Mouse (Mus musculus) macrophage (primary cell): ENCODE measurements around the gene Klhl12. TPM values are rescaled to one million over a fixed set of nuclear protein-coding genes. Genes with fewer than 3 reads are reported as not detected.
"Not testable (repeated sequence)": the region's sequence is repeated elsewhere in the genome, so short reads cannot be mapped to it uniquely, and the experiment has no call there.

Source experiments
- H3K27ac ChIP-seq: fragments of 350-480 bp; formaldehyde crosslinking; 2 replicates; pipeline ENCODE4 v1.9.0; 2021
- H3K36me3 ChIP-seq: fragments of 350-480 bp; formaldehyde crosslinking; 2 replicates; pipeline ENCODE4 v1.9.0; 2021; ENCODE audit errors: inconsistent target
- H3K4me3 ChIP-seq: fragments of 350-480 bp; formaldehyde crosslinking; 2 replicates; pipeline ENCODE4 v1.9.0; 2021; ENCODE audit errors: inconsistent target
- H3K79me2 ChIP-seq: fragments of 350-480 bp; formaldehyde crosslinking; 2 replicates; pipeline ENCODE4 v1.9.0; 2021; ENCODE audit errors: inconsistent target
- WGBS: methylation state at CpG from one replicate; pipeline ENCODE4 v1.1.7; 2026; ENCODE audit warnings: inconsistent platforms; ENCODE audit not compliant: missing documents; 5-methylcytosine and 5-hydroxymethylcytosine counted together
- polyA plus RNA-seq: library from polyadenylated mRNA; stranded (reverse); fragments of 250-400 nt; gene quantifications from 3 replicates; pipeline ENCODE4 v1.2.4, GENCODE M21; 2018; ENCODE audit warnings: inconsistent platforms

Gene Klhl12
- polyA plus RNA-seq, 1 experiment from 2014 or later: 2.9 TPM

DNA sequence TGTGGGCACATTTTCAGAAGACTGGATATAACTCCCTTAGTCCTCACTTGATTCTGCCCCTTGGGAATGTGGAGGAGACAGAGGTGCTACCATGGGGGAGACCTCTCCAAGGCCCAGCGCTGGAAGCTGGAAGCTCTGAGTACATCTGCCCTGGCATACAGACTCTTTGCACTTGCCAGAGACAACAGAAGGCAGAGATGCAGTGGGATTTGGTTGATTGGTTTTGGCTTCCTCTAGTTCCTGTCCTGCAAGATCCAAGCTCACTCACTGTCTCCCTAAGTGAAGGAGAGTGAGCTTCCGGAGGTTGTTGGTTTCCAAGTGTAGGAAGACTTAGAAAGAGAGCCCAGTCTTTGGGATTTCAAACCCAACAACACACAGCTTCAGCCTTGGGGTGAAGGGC lies 60.6 kb downstream of the Klhl12 start:
- WGBS: 92% methylated on average over 2 of the region's 2 CpGs
- Histone ChIP-seq H3K36me3 (no peaks in the 10 kb centered on the region), H3K27ac (no peak overlapping the region), H3K79me2 (no peaks in the 10 kb centered on the region), H3K4me3 (no peak overlapping the region)

DNA sequence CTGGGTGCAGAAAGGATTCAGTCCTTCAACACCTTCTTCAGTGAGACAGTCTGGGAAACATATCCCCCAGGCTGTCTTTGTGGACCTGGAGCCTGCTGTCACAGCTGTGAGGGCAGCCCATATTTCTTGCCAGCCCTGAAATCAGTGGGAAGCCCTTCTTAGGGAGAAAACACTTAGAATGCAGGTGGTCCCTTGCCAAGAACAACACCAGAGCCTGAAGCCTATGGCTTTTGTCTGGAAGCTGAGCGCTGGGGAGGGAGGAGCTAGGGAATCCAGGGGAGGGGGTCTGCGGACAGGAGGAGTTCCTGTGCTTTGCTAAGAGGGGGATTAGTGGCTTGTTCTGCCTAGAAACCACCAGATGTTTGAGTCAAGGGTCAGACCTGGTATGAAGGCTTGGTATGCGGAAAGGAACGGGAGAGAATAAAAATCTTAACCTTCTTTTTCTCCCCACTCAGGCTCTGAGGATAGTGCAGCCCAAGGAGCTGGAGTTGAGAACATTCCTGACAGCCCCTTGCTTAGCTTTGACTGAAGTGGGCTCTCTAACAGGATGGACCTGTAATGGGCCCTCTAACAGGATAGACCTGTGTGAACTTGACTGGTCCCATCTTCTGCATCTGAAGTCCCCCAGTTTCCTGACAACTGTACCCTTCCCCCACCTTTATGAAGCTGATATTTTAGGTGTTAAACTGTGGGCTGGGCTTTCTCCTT lies 61.3 kb downstream of the Klhl12 start:
- Histone ChIP-seq H3K27ac (no peak overlapping the region), H3K4me3 (no peak overlapping the region), H3K79me2 (no peaks in the 10 kb centered on the region), H3K36me3 (no peaks in the 10 kb centered on the region)
- WGBS: 83% methylated on average over 4 of the region's 4 CpGs

DNA sequence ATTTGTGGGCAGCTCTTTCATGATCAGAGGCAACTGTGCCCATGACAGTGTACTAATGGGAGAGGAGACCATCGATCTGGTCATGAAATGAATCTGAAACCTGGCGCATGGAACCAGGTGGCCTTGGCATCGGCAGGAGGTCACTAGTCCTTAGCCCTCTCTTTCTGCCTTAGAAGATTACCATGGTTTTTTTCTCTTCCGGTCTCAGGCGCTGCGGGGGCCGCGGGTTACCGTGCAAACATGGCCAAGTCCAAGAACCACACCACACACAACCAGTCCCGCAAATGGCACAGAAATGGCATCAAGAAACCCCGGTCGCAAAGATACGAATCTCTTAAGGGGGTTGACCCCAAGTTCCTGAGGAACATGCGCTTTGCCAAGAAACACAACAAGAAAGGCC lies 62.5 kb downstream of the Klhl12 start:
- H3K4me3 ChIP-seq: not testable (repeated sequence)
- WGBS: 90% methylated on average over 3 of the region's 14 CpGs

DNA sequence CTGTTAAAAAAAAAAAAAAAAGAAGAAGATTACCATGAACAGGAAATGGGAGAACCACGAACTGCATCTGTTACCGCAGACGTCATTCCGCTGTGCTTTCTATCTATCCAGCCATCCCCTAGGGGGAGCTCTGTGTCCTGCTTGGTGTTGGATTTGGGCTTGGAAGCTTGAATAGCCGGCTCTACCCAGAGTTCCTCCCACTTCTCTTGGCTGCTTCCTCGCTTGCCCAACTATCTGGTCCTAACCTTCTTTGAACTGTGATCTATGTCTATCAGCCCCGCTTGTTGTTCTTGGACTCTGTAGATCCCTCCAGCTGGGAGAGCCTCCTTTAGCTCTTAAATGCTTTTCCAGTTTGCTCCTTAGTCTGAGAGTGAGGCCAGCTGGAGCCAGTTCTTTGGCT lies 63.3 kb downstream of the Klhl12 start:
- H3K27ac ChIP-seq: no peak overlapping the region
- no peaks in the 10 kb centered on the region for H3K36me3 ChIP-seq
- no peak overlapping the region for H3K4me3 ChIP-seq
- 7% methylated on average over 7 of the region's 7 CpGs for WGBS
- H3K79me2 ChIP-seq: no peaks in the 10 kb centered on the region

More for the DNA sequence above, 62.5 kb downstream of the Klhl12 start:
- H3K27ac ChIP-seq, H3K79me2 ChIP-seq, H3K36me3 ChIP-seq: not testable (repeated sequence)

DNA sequence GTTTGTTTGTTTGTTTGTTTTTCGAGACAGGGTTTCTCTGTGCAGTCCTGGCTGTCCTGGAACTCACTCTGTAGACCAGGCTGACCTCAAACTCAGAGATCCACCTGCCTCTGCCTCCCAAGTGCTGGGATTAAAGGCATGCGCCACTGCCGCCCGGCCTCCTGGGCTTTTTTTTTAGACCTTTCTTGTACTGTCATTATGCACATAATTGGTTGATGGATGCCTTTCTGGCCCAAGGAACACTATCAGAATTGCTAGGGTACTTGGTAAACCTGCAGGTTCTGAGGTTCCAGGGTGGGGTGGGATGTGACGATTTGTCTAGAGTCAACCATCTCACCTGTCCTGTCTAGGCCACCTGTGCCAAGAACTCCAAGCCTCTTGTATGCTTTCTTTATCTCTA lies 63.9 kb downstream of the Klhl12 start:
- 98% methylated on average over 5 of the region's 5 CpGs for WGBS
- H3K27ac ChIP-seq, H3K4me3 ChIP-seq, H3K36me3 ChIP-seq, H3K79me2 ChIP-seq: not testable (repeated sequence)

DNA sequence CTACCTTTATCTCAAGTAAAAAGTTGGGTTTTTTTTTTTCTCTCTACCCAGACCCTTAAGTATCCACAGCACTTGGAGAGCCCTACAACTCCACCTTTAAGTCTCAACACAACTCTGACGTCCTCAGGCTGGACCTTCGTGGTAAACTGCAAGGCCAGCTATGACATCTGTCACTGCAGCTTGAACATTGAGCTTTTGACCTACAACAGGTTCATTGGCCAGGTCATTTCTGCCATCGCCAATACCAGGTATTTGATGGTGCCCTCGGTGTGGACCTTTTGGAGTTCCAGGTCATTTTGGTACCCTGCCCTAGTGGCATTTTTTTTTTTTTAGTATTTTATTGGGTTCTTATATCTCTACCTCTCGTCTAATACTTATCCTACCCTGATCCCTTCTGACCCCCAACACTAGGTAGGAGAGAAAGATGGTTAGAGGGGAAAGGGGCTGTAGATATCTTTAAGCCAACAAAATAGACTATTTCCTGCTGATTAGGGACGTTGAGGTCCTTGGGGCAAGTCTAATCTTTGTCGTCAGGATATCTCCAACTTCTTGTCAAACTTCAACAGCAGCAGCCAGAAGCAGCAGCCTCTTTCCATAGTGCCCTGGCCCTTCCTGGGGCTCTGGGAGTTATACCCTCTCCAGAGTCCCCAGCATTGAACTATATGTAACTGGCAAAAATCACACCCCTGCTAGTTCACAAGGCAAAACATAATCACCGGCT lies 64.8 kb downstream of the Klhl12 start:
- 86% methylated on average over 8 of the region's 8 CpGs for WGBS
- Histone ChIP-seq H3K79me2 (no peaks in the 10 kb centered on the region), H3K4me3 (no peak overlapping the region), H3K27ac (no peak overlapping the region), H3K36me3 (no peaks in the 10 kb centered on the region)

DNA sequence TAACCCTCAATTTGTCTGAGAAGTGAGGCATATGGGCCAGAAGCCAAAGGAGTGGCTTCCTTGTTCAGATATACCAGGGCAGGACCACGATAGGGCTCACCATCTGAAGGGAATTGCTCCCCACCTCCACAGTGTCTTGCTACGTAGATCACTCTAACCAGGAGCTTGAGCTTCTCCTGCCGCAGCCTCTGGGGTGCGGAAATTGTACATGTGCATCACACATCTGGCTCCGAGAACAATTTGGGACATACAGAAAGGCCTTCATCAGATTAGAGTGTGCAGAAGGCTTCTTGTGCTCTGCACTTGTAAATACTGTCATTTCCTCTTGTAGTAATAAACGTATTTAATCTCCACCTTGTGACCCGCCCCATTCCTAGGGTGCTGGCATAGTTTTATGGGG lies 65.8 kb downstream of the Klhl12 start:
- Histone ChIP-seq H3K4me3 (no peak overlapping the region), H3K27ac (no peak overlapping the region), H3K79me2 (no peaks in the 10 kb centered on the region), H3K36me3 (no peaks in the 10 kb centered on the region)
- WGBS: 92% methylated on average over 7 of the region's 7 CpGs

DNA sequence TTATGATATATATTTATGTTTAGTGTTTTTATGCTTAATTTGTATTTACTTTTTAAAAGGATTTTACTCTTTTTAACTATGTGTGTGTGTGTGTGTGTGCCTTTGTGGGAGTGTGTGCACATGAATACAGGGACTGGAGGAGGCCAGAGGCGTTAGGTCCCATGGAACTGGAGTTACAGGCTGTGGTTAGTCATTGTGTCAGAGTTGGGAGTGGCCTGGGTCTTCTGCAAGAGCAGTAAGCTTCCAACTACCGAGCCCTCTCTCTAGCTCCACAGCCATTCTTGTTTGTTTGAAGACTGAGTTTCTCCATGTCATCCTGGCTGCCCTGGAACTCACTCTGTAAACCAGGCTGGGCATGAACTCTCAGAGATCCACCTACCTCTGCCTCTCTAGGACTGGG lies 67.0 kb downstream of the Klhl12 start:
- no peaks in the 10 kb centered on the region for H3K79me2 ChIP-seq
- H3K36me3 ChIP-seq: no peaks in the 10 kb centered on the region
- WGBS: 41% methylated on average over 2 of the region's 2 CpGs
- H3K4me3 ChIP-seq: no peak overlapping the region
- H3K27ac ChIP-seq: no peak overlapping the region

DNA sequence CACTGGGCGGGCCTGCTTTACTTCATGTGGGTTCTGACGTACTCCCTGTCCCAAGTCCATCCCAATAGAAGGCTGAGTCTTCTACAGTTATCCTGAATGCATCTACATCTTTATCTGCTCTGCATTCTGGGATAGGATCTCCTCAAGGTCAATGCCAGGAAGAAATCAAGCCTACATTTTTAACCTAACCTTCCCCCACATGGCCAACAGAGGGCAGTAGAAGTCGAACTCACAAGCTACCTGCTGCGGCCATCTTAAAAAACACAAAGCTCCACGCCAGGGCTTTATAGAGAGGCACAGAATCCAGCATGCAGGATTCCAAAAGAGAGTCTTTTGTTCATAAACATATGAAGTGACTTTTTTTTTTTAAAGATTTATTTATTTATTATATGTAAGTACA lies 69.1 kb downstream of the Klhl12 start:
- WGBS: 58% methylated on average over 5 of the region's 5 CpGs
- Histone ChIP-seq H3K4me3 (no peak overlapping the region), H3K36me3 (no peaks in the 10 kb centered on the region), H3K79me2 (no peaks in the 10 kb centered on the region), H3K27ac (no peak overlapping the region)

DNA sequence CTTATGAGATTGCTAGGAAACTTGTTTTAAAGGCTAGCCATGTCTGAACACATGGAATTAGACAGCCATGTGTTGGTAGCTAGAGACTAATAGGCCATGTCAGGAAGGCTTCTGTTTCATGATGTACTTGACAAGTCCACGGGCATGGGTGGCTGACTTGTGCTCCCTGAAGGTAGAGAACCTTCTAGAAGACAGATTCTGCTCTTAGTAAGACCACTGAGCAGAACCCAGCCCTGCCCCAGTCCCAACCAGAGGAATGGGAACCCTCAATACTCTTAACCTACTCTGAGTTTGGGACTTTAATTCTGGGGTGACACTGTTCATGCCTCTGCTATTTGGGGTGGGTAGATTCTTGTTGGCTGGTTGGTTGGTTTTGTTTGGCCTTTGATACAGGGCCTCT lies 69.7 kb downstream of the Klhl12 start:
- H3K36me3 ChIP-seq: no peaks in the 10 kb centered on the region
- no peak overlapping the region for H3K4me3 ChIP-seq
- WGBS: 100% methylated on average over 1 of the region's 1 CpGs
- H3K79me2 ChIP-seq: no peaks in the 10 kb centered on the region
- no peak overlapping the region for H3K27ac ChIP-seq

DNA sequence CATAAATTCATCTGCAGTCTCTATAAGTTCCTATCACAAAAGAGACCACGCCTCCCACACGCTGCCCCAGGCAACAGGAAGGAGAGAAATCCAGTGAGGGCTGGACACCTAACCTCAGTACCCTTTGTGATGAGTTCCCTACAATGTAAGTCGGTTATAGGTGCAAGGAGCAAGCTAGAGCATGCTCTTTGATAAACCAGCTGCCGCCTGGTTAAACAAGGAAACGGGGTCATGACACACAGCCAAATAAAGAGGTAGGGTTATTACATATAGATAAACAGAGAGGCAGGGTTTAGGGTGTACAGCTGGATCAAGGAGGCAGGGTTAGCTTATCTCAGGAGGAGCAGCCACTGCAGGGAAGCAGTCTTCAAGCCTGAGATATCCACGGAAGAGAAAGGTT lies 71.4 kb downstream of the Klhl12 start:
- Histone ChIP-seq H3K79me2 (no peaks in the 10 kb centered on the region), H3K27ac (no peak overlapping the region), H3K4me3 (no peak overlapping the region), H3K36me3 (no peaks in the 10 kb centered on the region)
- 89% methylated on average over 6 of the region's 6 CpGs for WGBS

DNA sequence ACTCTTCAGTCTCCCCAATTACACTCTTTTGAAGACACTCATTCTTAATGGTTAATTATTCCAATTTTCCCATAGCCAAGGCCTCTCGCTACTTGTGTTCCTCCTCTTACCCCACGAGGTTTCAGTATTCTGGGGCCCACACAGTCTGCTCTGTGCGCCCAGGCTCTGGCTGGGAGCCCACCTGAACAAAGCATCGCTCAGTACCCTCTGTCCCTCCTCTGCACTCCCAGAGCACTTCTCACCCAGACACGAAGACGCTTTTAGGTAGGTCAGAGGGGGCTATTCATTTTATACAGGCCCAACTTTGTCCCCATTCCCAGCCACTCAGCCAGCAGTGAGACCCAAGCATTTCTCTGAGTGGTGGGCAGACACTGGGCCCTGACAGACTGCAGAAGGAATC lies 75.3 kb downstream of the Klhl12 start:
- WGBS: 92% methylated on average over 6 of the region's 6 CpGs
- H3K27ac ChIP-seq: no peak overlapping the region
- no peak overlapping the region for H3K4me3 ChIP-seq
- H3K36me3 ChIP-seq: no peaks in the 10 kb centered on the region
- no peaks in the 10 kb centered on the region for H3K79me2 ChIP-seq

DNA sequence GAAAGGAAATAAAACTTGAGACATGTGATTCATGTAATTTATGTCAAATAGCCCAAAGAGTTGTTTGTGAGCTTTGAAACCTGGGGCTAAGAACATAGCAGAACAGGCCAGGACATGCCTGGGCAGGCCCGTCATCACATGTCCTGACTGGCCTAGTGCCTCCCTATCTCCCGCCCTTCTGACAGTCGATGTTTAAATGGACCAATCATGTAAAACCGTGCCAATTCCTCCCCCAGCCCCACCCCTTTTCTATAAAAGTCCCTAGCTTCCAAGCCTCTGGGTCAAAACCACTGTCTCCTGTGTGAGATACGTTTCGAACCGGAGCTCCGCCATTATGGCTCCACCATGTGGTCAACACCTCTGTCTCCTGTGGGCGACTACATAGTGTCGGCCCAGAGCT lies 78.4 kb downstream of the Klhl12 start:
- not testable (repeated sequence) for H3K27ac ChIP-seq, H3K79me2 ChIP-seq, H3K36me3 ChIP-seq, H3K4me3 ChIP-seq
- 100% methylated on average over 7 of the region's 10 CpGs for WGBS

DNA sequence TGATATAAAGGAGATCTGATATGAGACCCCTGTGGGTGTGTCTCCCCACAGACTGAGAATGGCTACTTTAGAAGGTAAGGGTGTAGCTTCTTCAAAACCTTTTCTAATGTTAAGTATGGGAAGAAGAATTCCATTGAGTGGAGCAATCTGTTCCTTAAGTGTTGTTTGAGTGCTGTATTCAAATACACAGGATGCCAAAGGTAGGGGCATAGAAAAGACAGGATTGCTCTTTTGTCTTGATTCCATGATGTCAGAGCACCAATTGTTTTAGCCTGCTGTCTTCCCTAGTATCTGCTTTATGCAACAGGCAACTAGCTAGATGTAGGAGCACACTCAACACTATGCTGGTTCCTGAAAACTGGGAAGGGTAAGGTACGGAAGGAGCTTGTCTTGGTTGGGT lies 79.7 kb downstream of the Klhl12 start:
- Histone ChIP-seq H3K4me3 (no peak overlapping the region), H3K27ac (no peak overlapping the region), H3K79me2 (no peaks in the 10 kb centered on the region), H3K36me3 (no peaks in the 10 kb centered on the region)
- 100% methylated on average over 1 of the region's 1 CpGs for WGBS

DNA sequence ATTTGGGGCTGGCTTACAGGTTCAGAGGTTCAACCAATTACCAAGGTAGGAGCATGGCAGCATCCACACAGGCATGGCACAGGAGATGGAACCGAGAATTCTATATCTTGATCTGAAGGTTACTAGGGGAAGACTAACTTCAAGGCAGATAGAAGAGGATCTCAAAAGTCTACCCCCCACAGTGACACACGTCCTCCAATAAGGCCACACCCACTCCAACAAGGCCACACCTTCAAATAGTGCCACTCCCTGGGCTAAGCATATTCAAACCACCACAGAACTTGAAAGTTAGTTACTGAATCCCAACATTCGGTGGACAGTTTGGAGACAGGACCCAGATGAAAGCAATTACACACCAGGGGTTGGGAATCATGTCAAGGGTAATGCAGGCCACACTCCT lies 80.2 kb downstream of the Klhl12 start:
- Histone ChIP-seq H3K27ac (no peak overlapping the region), H3K36me3 (no peaks in the 10 kb centered on the region), H3K4me3 (no peak overlapping the region), H3K79me2 (no peaks in the 10 kb centered on the region)
- 82% methylated on average over 3 of the region's 3 CpGs for WGBS

DNA sequence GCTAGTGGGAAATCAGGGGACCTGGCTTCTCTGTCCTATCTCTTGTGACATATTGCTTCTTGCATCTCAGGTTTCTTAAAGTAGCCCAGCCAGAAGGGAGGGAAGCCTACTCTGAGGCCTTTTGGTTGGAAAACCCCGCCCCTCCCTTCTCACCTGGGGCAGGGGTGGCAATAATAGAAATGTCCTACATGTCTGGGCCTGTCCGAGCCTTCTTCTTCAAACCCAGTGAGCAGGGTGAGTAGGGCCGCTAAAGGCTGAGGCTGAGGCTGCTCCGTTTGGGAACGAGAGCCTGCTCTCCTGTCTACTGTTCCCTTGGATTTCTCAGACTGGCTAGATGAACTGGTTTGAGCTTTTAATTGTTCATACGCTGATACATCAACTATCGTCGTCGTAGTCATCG lies 85.3 kb downstream of the Klhl12 start:
- WGBS: 95% methylated on average over 10 of the region's 10 CpGs
- Histone ChIP-seq H3K36me3 (no peaks in the 10 kb centered on the region), H3K4me3 (no peak overlapping the region), H3K79me2 (no peaks in the 10 kb centered on the region), H3K27ac (no peak overlapping the region)
